Mouse (Mus musculus) neural tube, embryonic 10.5 days (tissue): ENCODE data around the gene Dscaml1.

Experiments used
- DNase-seq: peaks from one replicate; pipeline ENCODE4 v3.0.0-alpha.2; 2017; ENCODE audit warnings: low spot score; ENCODE audit errors: extremely low spot score

Gene Dscaml1

DNA sequence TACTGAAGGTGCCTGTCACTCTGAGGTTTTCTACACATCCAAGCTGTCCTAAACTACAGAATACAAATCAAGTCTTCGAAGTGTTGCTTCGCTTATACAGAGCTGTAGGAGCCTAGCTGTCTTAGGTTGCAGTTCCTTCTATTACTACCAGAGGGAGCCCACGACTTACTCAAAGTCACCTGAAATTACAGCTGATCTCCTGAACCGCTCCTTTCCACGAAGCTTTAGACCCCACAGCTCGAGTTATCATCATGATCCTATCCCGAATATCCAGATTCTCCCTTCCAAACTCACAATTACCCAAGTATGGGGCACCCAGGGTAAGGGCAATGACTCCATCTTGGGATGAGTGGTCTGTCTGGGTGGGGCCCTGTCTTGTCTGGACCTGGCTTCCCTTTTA lies 14.6 kb upstream of the Dscaml1 start:
- peak; percentile 31 for DNase-seq

DNA sequence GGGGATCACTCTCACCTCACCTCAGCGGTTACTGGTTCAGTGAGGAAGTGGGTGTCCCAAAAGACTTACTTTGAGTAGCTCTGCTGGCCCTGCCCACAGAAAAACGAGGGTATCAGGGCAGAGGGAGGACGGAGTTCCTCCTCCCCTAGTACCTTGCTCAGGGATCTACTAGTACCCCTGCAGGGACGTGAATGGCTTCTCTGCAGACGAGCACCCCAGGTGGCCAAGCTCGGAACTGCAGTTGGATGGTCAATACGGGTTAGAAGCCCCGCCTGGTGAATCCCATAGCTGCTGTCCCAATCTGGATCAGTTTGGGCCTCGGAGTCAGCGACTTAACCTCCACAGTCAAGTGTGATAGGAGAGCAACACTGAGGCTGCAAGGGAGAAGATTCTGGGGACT lies 14.1 kb upstream of the Dscaml1 start:
- DNase-seq: peak; percentile 96

DNA sequence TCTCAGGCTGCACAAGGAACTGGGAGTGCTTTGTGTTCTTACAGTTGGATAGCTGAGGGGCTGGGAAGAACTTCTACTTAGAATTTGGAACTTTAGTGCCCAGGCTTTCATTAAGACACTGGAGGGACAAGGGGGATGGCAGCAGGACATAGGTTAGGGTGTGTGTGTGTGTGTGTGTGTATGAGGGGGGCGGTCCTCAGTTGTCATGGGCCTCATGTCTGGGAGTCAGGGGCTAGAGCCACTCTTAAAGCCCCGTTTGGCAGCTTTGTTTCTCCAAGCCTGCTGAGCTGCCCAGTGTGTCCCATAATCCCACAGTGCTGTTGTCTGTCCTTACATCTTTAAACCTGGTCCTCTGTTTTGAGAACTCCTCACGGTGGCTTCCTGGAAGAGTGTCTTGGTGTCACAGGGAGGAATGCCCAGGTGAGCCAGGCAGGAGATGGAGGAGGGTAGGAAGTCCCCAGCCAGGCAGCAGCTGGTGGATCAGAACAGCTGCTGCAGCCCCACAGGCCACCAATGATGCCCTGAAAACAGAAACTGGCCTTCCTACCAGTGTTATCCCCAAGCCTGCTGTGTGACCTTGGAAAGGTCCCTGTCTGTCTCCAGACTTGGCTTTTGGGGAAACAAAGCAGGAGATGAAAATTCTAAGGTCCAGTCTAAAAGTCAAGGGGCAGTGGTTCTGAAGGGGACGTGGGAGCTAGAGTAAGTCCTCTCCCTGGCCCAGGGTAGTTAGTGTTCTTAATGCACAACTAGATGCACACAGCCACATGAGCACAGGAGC lies 13.5 kb upstream of the Dscaml1 start:
- DNase-seq: no peak

DNA sequence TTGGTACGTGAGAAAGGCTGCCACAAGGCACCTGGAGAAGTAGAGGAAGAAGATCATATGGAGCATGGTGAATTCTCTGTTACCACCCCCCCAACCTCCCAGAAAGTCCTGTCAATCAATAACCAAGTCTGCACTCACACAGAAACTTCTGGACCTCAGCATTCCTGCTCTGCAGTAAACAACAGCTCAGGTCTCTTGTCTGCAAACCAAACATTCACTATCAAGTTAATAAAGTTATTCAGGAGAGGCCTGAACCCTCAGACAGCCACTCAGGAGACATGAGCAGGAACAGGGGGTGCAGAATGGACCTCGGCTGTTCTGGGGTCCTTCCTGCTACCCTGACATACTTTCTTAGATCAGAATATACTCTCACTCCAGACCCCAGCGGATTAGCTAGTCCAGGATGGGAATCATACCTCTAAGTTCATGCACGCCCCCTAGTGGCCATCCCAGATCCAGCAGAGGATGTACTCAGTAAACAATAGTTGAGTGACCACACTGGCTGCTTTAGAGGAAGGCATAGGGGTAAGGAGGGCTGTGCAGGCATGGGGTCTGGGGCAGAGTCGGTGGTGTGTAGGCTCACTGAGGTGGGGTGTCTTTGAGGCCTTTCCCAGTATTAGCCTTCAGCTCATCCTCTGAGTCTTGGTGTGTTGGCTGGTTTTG lies 12.8 kb upstream of the Dscaml1 start:
- peak; percentile 31 for DNase-seq

DNA sequence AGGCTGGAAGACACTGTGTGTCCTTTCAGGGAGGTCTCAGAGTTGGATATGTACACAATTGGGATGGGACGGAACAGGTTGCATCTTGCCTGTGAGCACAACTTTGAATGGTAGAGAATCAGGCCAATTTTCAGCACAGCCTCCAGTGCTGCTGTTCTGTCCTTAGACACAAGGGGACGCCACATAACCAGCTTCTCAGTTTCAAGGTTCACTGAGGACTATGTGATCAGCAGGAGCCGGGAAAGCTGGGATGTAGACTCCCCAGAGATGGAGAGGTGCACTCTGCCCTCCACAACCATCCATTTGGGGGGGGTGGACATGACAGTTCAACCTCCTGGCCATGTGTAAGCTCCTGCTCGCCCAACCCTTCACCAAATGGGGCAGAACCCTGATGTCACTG lies 10.5 kb upstream of the Dscaml1 start:
- peak; percentile 26 for DNase-seq

DNA sequence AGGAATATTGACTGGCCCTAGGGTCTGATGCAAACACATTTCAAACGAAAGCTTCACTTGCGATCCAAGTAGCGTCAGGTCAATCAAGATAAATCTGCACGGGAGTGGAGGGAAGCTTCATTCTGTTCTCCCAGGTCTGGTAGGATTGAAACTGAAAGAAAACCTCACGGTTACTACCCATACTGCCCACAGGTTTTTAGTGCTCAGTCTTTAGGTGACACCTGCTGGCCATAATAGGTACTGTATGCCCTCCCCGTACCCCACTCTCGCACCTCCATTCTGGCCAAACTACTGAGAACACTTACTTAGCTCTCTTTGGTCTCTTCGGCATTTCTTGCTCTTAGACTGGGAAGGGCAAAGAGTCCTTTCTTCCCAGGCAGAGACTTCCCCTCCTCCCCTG lies 9.2 kb upstream of the Dscaml1 start:
- peak; percentile 27 for DNase-seq

DNA sequence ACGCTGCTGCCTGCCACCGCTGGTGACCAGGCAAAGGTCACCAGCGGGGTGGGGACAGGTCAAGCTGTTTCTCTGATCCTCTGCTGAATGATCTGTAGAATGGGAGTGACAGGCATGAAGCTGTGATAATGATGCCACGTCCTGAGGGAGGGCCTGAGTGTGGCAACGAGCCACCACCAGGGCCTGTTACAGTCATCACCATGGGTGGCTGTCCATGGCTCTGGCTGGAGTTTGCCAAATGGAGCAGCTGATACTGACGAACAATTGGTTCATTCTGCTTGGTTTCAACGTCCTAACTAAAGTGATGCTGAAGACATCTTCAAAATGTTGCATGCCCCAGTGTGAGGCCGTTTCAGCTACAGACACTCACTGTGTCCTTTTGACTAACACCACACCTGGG lies 8.2 kb upstream of the Dscaml1 start:
- DNase-seq: no peak

DNA sequence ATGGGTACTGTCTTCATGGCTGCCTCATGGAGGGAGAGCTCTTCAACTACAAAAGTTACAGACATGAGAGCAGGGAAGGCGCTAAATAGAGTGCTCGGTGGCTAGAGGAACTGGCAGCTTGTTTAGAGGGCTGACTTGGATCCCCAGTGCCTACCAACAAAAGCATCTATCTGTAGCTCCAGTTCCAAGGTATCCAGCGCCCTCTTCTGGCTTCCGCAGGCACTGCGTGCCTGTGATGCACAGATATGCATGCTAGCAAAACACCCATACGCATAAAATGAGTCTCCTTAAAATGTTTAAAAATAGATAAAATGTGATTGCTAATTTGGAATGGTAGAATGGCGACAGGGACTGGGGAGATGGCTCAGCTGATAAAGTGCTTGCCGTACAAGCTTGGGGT lies 5.2 kb upstream of the Dscaml1 start:
- no peak for DNase-seq

DNA sequence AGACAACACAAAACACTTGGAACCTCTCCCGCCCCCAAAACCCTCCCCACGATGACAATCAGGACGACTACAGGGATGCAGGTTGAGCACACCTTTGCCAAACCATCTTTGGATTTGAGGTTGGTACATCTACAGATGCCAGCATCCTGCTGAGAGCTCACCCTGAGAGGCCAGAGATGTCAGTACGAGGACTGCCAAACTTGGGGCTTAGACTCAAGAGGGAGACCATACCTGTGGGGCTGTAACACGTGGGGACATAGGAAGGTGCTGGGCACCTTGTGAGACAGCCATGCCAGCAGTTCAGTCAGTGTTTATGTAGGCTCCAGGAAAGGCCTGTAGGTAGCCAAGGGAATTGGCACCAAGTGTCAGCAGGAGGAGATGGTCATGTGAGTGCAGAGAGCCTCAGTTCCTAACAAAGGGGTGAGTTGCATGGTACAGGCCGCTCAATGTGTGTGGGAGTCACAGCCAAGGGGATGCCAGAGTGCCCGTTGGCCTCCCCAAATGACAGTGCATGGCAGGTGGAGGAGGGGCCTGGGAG lies 3.6 kb upstream of the Dscaml1 start:
- DNase-seq: no peak

DNA sequence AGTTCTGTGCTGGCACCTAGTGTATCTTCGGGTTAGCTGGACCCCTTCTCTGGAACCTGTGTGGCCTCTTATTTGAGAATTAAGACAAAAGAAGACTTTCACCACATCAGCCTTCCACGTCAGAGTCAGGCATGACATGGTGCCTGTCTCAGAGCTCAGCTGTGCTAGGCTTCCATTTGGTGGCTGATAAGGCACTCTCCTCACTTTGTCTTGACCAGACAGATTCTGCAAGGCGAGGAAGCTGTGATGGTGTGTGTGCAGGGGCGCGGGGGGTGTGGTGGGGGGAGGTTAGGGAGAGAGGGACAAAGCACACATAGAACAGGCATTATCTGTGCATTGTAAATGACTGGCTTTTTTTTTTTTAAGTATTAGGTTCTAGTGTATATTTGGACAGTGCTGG lies 3.0 kb downstream of the Dscaml1 start:
- DNase-seq: no peak

DNA sequence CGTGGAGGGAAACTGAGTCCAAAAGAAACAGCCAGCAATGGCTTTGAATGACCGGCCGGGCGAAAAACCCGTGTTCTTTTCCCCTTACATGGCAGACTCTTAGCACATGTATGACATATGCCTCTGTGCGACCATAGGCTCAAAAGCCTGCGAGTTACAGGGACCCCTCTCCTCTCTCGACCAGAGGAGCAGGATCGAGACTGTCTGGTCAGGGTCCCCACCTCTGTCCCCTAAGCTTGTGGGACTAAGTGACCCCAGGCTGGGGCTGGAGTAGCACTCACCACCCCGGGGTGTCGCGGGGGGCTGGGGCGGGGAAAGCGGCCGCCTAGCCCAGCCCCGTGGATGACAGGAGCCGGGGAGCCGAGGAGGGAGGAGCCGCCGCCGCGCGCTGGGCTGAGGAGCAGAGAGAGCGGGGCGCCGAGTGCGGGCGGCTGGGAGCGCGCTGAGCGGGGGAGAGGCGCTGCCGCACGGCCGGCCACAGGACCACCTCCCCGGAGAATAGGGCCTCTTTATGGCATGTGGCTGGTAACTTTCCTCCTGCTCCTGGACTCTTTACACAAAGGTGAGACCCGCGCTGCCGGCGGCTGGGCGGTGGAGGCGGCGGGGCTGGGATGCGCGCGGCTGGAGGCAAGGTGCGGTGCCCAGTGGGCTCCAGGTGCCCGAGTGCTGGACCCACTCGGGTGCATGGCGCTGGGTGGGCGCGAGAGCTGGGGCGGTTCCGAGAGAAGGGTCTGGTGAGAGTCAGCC lies 3.7 kb downstream of the Dscaml1 start:
- DNase-seq: peak; percentile 42

DNA sequence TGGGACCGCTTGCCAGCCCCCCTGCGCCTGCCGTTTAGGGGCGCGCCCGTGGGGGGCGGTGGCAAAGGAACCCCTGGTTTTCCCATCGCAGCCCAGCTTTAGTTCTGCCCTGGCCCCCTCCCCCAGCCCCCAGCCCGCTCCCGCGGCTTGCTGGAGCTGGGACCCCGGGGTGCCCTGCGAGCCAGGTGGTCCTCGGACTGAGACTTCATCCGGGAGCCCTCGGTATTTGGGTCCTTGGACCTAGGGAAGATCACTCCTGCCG lies 4.2 kb downstream of the Dscaml1 start:
- DNase-seq: no peak

DNA sequence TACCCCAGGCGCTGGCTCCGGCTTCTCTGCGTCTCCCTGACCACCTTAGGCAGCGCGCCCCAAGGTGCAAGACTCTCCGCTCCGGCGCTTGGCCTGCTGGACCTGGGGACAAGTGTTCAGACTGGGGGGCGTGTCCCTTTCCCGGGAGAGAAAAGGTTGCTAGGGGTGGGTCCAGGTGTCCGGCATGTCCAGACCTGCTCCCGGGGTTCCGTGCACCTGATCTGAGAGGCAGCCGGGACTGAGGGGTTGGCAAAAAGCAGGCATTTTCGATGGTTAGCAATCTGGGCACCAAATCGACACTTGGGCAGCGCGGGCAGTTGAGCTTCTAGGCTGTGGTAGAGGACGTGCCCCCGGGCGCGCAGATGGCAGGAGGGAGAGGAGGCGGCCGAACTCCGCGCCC lies 4.7 kb downstream of the Dscaml1 start:
- peak; percentile 22 for DNase-seq

DNA sequence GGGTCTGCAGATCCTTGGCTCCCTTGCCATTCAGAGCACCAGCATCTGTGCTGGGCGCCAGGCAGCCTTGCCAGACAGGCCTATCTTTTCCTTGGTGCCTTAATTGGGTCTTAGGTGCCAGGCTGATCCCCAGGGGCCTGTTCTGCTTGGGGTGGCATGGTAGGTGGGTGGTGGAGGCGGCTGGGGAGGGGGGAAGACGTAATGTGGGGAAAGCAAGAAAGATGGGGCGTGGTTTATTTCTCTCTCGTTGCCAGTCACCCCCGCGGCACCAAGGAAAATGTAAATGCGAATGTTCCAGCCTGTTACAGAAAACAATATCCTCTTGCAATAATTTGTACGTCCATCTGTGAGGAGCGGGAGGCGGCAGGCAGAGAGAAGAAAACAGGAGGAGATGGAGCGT lies 6.2 kb downstream of the Dscaml1 start:
- no peak for DNase-seq

DNA sequence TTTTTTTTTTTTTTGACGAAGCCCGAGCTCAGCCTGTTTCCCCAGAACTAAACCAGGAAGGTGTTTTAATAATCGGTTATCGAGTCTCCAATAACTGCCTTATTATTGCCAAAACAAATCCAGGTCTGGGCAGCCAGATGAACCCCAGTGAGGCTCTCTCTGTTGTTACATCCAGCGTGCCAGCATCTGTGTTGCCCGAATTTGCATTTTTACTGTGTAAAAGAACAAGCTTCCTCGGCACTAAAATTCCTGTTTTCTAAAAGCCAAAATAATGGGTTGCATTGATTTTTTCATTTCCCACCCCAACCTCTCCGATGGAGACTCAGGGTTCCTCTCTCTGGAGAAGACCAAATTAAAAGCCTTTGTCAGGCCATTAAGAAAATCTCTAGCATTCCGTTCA lies 6.7 kb downstream of the Dscaml1 start:
- no peak for DNase-seq

DNA sequence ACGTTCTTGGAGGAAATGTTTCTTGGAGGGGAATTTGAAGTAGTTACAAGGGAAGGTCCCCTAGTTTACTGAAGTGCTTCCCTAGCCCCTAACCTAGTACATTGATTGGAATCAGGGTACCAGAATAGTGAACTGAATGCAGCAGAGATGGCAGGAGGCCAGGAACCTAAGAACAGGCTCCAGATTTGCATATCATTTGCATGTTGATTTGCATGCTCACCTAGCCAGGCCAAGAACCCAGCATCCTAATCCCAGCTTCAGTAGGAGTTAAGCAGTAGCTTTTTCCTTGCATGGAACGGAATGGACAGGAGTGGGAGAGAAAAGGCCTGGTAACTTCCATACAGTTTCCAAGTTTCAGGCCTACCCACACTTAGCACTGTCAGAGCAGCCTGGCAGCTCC lies 7.7 kb downstream of the Dscaml1 start:
- DNase-seq: no peak

DNA sequence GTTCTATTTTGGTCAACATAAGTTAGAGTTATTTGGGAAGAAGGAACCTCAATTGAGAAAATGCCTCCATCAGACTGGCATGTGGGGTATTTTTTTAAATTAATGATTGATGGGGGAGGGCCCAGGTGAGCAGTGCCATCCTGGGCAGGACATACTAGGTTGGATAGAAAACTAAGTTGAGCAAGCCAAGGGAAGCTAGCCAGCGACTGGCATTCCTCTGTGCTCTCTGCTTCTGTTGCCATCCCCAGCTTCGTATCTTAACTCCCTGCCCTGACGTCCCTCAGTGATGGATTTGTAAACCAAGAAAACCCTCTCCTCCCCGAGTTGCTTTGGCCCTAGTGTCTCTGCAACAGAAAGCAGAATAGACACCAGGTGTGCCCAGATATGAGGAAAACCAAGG lies 12.6 kb downstream of the Dscaml1 start:
- DNase-seq: no peak

DNA sequence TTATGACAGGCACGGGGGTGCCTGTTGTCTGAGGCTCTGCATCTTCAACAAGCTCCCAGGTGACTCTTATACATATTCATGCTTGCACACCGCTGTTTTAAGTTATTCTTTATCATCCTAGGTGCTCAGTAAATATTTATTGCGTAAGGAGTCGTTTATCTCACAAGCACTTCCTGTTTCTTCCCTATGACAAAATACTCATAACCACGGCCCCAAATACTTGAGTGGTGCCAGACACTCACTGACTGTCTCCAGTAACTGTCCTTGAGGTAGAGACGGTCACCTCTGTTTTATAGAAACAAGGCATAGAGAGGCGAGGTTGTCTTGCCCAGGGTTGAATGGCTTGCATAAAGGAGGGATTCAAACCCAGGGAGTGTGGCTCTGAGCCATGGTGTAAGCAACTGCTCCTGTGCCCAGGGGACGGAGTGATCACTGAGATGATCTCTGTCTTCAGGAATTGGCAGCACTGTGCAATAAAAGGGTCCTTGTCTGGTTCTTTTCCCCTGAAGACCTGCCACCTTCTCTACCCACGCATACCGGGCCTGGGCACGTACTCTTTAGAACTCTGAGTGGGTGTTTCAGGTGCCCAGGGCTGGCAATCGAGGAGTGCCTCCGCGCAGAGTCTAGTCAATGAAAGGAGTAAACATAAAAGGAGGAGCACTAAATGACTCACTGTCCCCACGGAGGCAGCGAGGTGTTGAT lies 13.8 kb downstream of the Dscaml1 start:
- DNase-seq: no peak

DNA sequence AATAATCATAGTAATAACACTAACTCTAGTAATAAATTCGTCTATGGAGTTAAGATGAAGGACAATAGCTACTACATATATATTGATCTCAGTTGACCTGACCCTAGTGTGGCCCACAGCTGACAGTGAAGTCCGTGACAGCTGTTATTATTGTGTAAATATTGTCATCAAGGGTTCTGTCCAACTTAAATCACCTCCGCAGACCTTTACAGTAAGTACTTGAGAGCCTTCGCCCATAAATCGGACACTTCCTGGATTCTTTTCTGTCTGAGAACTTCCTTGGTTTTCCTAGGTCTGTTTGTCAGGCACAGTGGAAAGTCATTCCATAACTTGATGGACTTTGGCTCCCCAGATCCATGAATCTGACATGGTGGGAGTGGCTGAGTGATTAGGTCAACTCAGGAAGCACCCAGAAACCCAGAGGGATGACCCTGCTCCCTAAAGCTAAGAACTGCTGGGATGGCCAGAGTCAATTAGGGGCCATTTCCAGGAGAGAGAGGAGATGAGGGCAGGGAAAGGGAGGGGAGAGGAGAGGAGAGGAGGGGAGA lies 17.9 kb downstream of the Dscaml1 start:
- DNase-seq: no peak

DNA sequence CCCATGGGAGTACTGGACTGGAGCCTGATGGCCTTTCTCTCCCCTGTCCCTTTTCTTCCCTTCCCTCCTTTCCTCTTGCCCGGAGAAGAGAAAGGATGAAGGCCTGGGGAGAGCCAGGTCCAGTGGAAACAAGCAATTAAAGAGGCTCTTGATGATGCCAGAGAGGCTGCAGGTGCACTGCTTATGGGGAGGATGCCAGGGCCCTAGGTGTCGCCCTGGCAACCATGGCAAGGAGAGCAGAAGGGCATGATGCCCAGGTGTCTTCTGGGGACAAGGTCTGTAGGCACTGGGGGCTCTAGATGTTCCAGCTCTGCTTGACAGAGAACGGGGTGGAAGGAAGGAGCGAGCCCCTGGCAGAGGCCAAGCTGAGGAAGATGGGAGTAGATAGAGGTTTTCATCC lies 23.2 kb downstream of the Dscaml1 start:
- no peak for DNase-seq

DNA sequence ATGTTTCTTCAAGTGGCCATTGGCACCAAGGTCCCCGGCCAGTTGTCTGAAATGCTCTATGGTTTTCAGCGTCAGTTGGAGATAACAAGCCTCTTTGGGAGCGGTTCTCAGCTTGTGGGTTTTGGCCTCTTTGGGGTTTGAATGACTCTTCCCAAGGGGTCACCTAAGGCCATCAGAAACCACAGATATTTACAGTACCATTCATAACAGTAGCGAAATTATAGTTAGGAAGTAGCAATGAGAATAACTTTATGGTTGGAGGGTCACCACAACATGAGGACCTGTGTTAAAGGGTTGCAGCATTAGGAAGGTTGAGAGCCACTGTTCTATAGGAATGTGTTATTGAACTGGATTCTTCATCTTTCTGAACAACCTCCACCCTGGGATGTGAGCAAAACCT lies 24.9 kb downstream of the Dscaml1 start:
- DNase-seq: no peak

DNA sequence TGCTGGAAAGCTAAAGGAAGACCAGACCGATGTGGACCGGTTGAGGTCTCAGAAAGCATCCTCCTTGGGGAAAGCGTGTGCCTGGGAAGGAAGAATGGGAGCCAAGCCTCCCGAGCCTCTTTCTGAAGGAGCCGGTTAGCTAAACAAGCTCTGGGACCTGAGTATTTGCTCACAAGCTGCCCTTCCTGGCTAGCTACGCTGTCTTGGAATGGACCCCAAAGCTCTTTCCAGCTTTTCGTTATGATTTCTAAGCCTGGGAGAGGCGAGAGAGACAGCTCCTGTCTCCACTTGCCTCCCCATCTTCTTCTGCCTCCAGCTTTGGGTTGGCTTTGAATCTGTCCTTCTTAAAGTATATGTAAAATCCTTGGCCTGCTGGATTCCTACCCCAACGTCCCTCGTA lies 27.6 kb downstream of the Dscaml1 start:
- no peak for DNase-seq
